Mouse (Mus musculus): ENCODE results near the gene Atp8a2.

Atp8a2 gene

DNA sequence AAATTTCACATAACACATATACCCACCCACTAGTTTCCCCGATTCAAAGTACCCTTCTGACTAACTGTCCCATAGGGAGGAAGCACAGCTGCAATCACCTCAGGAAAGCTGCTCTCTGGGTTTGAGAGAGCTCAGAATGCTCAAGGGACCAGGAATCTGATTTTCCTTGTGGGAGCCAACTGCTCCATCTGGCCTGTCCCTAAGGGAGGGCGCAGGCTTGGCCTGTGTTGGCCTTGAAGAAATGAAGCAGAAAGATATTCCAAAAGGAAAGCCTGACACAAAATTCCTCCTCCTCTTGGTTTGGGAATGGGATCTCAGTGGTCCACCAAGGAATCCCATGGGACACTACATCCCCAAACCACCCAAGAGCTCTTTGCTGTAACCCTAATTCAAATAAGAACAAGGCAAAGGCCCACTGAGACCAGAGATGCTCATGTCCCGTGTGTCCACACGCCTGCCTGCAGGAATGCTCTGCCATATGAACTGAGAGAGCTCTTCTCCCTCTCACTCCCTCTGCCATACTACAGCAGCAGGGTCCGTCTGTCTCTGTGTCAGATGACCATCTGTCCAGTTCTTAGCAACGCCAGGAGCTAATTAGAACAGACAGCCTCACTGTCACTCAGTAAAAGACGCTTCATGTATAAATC, 293.4 kb downstream of the Atp8a2 start:
- DNase-seq (ENCODE audit: low spot score), result no peak

- no peak for DNase-seq (ENCODE audit: low spot score)
Observed at GRCm38 (mm10) chr14:59893971-59894370, 303.0 kb downstream of the Atp8a2 start.

DNA sequence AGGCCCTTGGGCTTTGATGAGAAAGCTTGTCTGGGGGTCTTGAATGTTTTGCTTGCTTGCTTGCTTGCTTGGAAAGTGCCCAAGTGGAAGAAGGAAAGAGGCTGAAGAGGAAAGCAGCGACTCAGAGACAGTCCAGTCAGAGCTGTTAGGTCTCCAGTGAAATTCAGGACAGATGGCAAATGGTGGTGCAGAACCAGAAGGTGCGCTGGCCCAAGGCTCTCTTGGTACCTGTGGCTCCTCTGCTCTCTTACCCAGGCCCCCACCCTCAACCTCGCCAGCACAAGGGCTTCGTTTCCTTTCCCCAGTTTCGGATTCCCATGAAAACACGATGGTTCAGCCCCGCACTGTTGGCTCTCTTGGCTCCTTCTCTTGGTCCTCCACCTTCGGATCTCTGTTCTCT, 304.9 kb downstream of the Atp8a2 start:
- DNase-seq (ENCODE audit: low spot score), result no peak

GRCm38 (mm10) chr14:59891491-59891890, 305.5 kb downstream of the Atp8a2 start:
- DNase-seq (ENCODE audit: low spot score), result no peak

DNA sequence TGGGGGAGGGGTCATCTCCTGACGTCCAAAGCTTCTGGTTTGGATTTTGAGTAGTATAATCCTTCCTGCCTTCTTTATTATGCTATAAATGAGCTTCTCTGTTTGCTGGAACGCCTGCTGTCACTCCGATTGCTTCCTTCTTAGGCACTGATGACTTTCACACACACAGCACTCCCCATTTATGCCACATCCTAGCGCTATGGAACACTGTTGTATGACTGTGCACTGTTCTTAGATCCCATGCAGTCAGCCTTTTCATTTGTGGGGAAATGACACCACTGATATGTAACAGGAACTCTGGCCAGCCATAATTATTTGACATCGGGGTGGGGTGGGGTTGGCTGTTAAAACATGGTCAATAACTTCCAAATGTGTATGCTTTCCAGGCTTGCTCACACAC, 306.2 kb downstream of the Atp8a2 start:
- no peak for DNase-seq (ENCODE audit: low spot score)

DNA sequence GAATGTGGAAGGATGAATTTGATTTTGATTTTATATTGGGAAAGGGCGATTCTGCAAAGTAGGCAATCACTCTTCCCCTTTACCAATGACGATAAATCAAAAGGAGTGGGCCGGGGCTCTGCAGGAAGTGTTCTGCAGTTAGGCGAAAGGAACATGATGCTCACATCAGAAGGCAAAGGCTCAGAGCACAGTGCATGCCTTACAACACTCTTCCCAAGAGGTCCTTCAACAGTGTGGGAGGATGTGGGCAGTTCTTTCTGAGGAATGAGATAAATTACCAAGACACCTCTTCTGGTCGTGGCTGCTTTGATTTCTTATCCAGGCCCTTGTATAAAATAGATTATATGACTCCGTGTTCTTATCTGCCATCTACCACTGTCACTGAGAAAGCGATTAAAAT, 306.9 kb downstream of the Atp8a2 start:
- no peak for DNase-seq (ENCODE audit: low spot score)

DNA sequence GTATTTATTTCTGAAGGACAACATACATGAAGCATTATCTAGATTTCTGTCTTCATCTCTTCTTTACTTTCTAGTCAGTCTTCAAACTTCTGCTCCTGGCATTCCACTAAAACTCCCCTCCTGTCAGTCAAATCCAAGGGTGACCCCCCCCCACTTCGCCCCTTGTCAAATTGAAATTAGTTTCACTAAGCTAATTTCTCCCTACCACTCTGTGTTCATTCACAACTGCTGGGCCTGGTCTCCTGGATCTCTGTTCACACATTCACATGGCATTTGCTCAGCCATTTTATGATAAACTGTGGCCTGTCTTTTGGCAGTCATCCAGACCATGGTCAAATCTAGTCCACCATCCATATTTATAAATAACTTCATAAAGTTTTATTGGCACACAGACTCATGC, 308.5 kb downstream of the Atp8a2 start:
- no peak for DNase-seq (ENCODE audit: low spot score)

DNA sequence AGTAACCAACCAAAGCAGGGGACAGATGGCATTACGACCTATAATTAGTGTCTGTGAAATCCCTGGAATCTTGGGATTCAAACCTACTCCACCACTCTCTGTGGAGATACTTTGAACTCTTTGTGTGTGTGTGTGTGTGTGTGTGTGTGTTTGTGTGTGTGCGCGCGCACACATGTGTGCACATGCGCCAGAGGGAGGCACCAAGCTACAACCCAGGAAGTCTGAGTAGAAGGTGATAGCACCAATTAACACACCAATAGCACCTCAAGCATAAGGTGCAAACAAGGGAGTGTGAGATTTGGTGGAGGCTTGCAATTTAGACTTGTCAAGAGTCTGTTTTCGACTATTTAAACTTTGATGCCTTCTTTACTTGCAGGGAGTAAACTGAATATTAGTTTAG, 308.9 kb downstream of the Atp8a2 start:
- DNase-seq (ENCODE audit: low spot score), result no peak

GRCm38 (mm10) chr14:59887061-59887861, 309.7 kb downstream of the Atp8a2 start:
- DNase-seq (ENCODE audit: low spot score), result no peak

DNA sequence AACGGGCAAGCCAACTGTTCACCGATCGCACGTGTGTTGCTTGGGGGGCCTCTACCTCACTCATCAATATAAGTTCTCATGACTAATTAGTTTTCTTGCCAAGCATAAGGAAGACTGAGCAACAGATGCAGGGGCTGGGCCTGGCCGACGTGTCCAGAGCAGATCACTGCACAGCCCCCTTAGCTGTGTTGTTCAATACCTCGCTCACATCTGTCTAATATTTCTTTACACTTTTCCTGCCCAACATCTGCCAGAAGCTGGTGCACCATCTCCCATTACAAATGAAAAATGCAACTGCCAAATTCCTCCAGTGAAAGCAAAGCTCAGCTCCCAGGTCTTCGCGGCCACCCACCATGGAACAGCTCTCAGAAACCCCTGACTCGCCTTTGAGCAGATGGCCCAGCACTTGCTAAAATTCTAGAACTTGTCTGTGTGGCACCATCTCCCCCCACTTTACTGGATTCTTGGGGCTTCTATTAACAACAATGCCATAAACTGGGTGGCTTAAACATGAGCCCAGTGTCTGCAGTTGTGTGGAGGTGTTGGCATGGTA, 313.4 kb downstream of the Atp8a2 start:
- no peak for DNase-seq (ENCODE audit: low spot score)

- DNase-seq (ENCODE audit: low spot score), result no peak
Observed at GRCm38 (mm10) chr14:59880829-59881228, 316.1 kb downstream of the Atp8a2 start.

- DNase-seq (ENCODE audit: low spot score), result no peak
Observed at GRCm38 (mm10) chr14:59878248-59878647, 318.7 kb downstream of the Atp8a2 start.

GRCm38 (mm10) chr14:59876525-59876924, 320.5 kb downstream of the Atp8a2 start:
- no peak for DNase-seq (ENCODE audit: low spot score)

- DNase-seq (ENCODE audit: low spot score), result no peak
Observed at GRCm38 (mm10) chr14:59868369-59868768, 328.6 kb downstream of the Atp8a2 start.

- DNase-seq (ENCODE audit: low spot score), result no peak
Observed at GRCm38 (mm10) chr14:59867749-59868148, 329.2 kb downstream of the Atp8a2 start.

GRCm38 (mm10) chr14:59866001-59866400, 331.0 kb downstream of the Atp8a2 start:
- DNase-seq (ENCODE audit: low spot score), result no peak

- DNase-seq (ENCODE audit: low spot score), result no peak
Observed at GRCm38 (mm10) chr14:59862351-59862750, 334.6 kb downstream of the Atp8a2 start.

DNA sequence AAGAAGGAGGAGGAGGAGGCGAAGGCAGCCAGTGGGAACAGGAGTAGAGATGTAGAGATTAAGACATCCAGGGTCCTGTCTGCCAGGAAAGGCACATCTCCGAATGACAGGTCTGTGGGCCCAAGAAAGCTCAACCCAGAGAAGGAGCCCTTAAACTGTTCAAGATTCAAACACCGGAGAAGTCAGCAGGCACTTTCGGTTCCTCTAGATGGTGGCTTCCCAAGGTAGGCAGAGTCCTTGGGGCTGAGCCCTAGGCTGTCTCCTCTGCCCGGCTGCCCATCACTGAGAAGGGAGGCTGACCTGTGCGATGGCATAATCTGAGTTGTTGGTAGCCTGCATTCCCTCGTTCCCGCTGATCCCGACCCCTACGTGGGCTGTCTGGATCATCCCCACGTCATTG, 337.1 kb downstream of the Atp8a2 start:
- no peak for DNase-seq (ENCODE audit: low spot score)

- no peak for DNase-seq (ENCODE audit: low spot score)
Observed at GRCm38 (mm10) chr14:59858501-59859225, 338.3 kb downstream of the Atp8a2 start.

DNA sequence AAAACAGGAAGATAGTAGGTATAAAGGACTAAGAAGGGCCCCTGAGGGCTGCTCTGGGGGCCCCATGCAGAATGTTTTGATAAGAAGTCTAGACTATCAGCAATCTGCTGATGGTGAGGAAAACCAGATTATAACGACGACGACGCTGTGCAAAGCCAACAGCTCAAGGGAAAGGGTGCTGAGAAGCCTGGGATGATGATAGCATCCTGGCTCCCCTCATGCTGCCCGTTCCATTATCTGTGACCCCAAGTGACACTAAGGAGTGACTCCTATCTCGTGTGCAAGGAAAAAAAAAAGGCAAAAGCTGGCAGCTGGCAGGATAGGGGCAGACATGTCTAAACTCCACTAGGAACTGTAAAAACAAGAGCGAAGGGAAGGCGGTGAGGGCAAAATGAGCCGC, 343.8 kb downstream of the Atp8a2 start:
- no peak for DNase-seq (ENCODE audit: low spot score)

DNA sequence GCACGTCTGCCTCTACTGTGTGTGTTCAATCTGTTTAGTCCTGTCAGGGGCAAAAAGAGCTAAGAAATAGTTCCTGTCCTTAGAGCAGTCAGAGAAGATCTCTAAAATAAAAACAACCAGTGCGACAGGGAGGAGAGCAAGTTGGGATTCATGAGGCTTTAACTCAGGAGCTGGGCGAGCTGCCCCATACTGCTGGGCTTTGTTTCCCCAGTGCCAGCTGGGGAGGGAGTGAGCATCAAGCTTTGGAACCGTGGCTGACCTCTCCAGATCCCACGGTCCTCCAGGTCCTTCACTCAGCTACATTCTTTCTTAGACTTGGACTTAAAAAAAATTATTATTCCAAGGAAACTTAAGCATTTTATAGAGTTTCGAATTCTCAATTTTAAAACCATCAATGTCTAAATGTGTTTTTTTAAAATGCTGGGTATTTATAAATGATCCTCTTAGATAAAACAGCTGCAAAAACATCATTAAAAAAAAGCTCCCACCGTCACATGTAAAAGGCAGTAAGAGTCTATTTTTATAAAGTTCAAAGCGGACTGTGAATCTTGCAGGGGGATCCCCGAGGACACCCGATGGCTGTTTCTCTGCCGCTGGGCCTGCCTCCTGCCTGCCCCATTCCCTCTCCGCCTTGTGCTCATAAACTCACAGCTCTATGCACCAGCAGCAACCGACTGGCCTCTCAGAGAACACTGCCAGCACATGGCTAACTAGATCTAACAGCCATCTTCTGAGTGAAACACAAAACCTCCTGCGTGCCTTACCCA, 350.2 kb downstream of the Atp8a2 start:
- no peak for DNase-seq (ENCODE audit: low spot score)
